Mouse (Mus musculus) megakaryocyte, embryonic 14.5 days (primary cell): ENCODE data around the gene Anxa2.

Experiments used
- FLI1 ChIP-seq: IDR thresholded peaks from 2 replicates; pipeline ENCODE4 v1.6.1; 2012; ENCODE audit warnings: low read length, inconsistent platforms, mixed read lengths
- GATA1 ChIP-seq: IDR thresholded peaks from 3 replicates; pipeline ENCODE4 v1.6.1; 2012; ENCODE audit warnings: mixed read lengths, low read length, inconsistent platforms, borderline replicate concordance

- TF ChIP-seq FLI1 (no peak), GATA1 (no peak)
These were observed 15.6 kb downstream of the Anxa2 start for GRCm38 (mm10) chr9:69468991-69469390.
